In genomic region chr2:168268033-168268432, GRCm38 (mm10) we compare ENCODE assay signal across 7 mouse cellular contexts. TPM values are rescaled to one million over a fixed set of nuclear protein-coding genes. Genes with fewer than 3 reads are reported as not detected.
DNase-seq lines count a peak whose midpoint lies in the region; ATAC-seq lines count a peak whose summit lies in the region.

No protein-coding gene starts in this region.

- 37% methylated on average over 7 of the region's 7 CpGs for WGBS in kidney, embryonic 16.5 days
- 43% methylated on average over 7 of the region's 7 CpGs for WGBS in midbrain, embryonic 13.5 days

- H3K9me3 ChIP-seq in kidney, embryonic 16.5 days (ENCODE audit: low read length): no peaks in the 10 kb centered on the region
- no peaks in the 10 kb centered on the region for H3K9me3 ChIP-seq in midbrain, embryonic 13.5 days

- peak; percentile 50 for DNase-seq in left cerebral cortex, postnatal 4 days
- no peak for DNase-seq in left cerebral cortex, postnatal 25 days (ENCODE audit: low spot score in 2 of 2)
- peak; percentile 64 for DNase-seq in embryo, embryonic 9.5 days (ENCODE audit: extremely low spot score)
- DNase-seq in frontal cortex, postnatal 36 days (ENCODE audit: low spot score in 2 of 2): no peak
- DNase-seq in spleen, postnatal 36 days (ENCODE audit: low spot score in 2 of 2): no peak

- H3K27me3 ChIP-seq in kidney, embryonic 16.5 days (ENCODE audit: insufficient read depth, low read length): peaks cover 7% of the 10 kb centered on the region; the same call in 1 of the 2 replicates
- no peaks in the 10 kb centered on the region for H3K27me3 ChIP-seq in midbrain, embryonic 13.5 days

- intact Hi-C loops in left cerebral cortex, postnatal 4 days (cut with DNase I): no loop called here
- intact Hi-C loops in left cerebral cortex, postnatal 25 days (cut with DNase I): no loop called here

- no peak overlapping the region for H3K9ac ChIP-seq in kidney, embryonic 16.5 days (replicated peaks; ENCODE audit: low read length)
- no peak overlapping the region for H3K9ac ChIP-seq in midbrain, embryonic 13.5 days (replicated peaks)

- H3K27ac ChIP-seq in kidney, embryonic 16.5 days (ENCODE audit: low read length): no peak overlapping the region
- no peak overlapping the region for H3K27ac ChIP-seq in midbrain, embryonic 13.5 days

- H3K4me2 ChIP-seq in kidney, embryonic 16.5 days (replicated peaks; ENCODE audit: low read depth, low read length): peak overlapping the region; percentile 30
- H3K4me2 ChIP-seq in midbrain, embryonic 13.5 days (replicated peaks): 0 out of 2 replicates have a peak overlapping the region, but pooled peaks have one; percentile 7

- no peak overlapping the region for H3K4me3 ChIP-seq in kidney, embryonic 16.5 days (ENCODE audit: low read length)
- no peak overlapping the region for H3K4me3 ChIP-seq in midbrain, embryonic 13.5 days (replicated peaks)

- H3K36me3 ChIP-seq in kidney, embryonic 16.5 days (ENCODE audit: insufficient read depth, low read length): no peaks in the 10 kb centered on the region
- H3K36me3 ChIP-seq in midbrain, embryonic 13.5 days: no peaks in the 10 kb centered on the region

- H3K4me1 ChIP-seq in kidney, embryonic 16.5 days (ENCODE audit: insufficient read depth, low read length): no peaks in the 10 kb centered on the region
- no peaks in the 10 kb centered on the region for H3K4me1 ChIP-seq in midbrain, embryonic 13.5 days (replicated peaks)

- ATAC-seq in kidney, embryonic 16.5 days (ENCODE audit: low FRiP score, low TSS enrichment): no peak
- no peak for ATAC-seq in midbrain, embryonic 13.5 days

RNA-seq across cellular contexts. Expression of gene Kcng1, which starts 13.5 kb away (rescaled TPM):
- total RNA-seq in left cerebral cortex, postnatal 4 days (2021): 10 to 100 TPM; 34.4 to 34.5 TPM
- total RNA-seq in left cerebral cortex, postnatal 25 days (2021): 10 to 100 TPM; 34.1 to 43.2 TPM
- 1.5 and 2.9 TPM in 2 replicates for polyA plus RNA-seq in kidney, embryonic 16.5 days (2015; fragmentation: Nextera tagmentation; extraction: Ambion mirVana)
- polyA plus RNA-seq in midbrain, embryonic 13.5 days (2015; fragmentation: Nextera tagmentation; extraction: Ambion mirVana): 2.6 and 3.9 TPM in 2 replicates

RNA-seq across cellular contexts. Expression of gene Mocs3, which starts 37.6 kb away (rescaled TPM):
- total RNA-seq in left cerebral cortex, postnatal 4 days (2021): 10 to 100 TPM; 15.5 to 17.7 TPM
- total RNA-seq in left cerebral cortex, postnatal 25 days (2021): 10 to 100 TPM; 15.4 to 16.6 TPM
- polyA plus RNA-seq in kidney, embryonic 16.5 days (2015; fragmentation: Nextera tagmentation; extraction: Ambion mirVana): 6.0 and 6.2 TPM in 2 replicates
- 6.0 and 8.7 TPM in 2 replicates for polyA plus RNA-seq in midbrain, embryonic 13.5 days (2015; fragmentation: Nextera tagmentation; extraction: Ambion mirVana)

RNA-seq across cellular contexts. Expression of gene Dpm1, which starts 37.6 kb away (rescaled TPM):
- 10 to 100 TPM; 29.7 to 41.5 TPM for total RNA-seq in left cerebral cortex, postnatal 4 days (2021)
- 10 to 100 TPM; 54.6 to 55.4 TPM for total RNA-seq in left cerebral cortex, postnatal 25 days (2021)
- polyA plus RNA-seq in kidney, embryonic 16.5 days (2015; fragmentation: Nextera tagmentation; extraction: Ambion mirVana): 82.2 and 99.4 TPM in 2 replicates
- 68.0 and 71.8 TPM in 2 replicates for polyA plus RNA-seq in midbrain, embryonic 13.5 days (2015; fragmentation: Nextera tagmentation; extraction: Ambion mirVana)

RNA-seq across cellular contexts. Expression of gene Gm20716, which starts 37.9 kb away (rescaled TPM):
- 10 to 100 TPM; 28.5 to 33.7 TPM for total RNA-seq in left cerebral cortex, postnatal 4 days (2021)
- 10 to 100 TPM; 33.6 to 38.8 TPM for total RNA-seq in left cerebral cortex, postnatal 25 days (2021)
- polyA plus RNA-seq in kidney, embryonic 16.5 days (2015; fragmentation: Nextera tagmentation; extraction: Ambion mirVana): 16.7 and 18.6 TPM in 2 replicates
- polyA plus RNA-seq in midbrain, embryonic 13.5 days (2015; fragmentation: Nextera tagmentation; extraction: Ambion mirVana): 29.1 and 29.4 TPM in 2 replicates

Comparison
In these comparisons a context has a peak if more than half of its experiments do, and no peak if none do; other contexts are left out.
1. DNase-seq: peak in left cerebral cortex, postnatal 4 days (single experiment) and embryo, embryonic 9.5 days (single experiment); none in left cerebral cortex, postnatal 25 days (0 of 2), frontal cortex, postnatal 36 days (0 of 2) and spleen, postnatal 36 days (0 of 2).